In genomic region chr7:36679866-36680458, GRCm38 (mm10) we compare ENCODE assay signal across 8 mouse cellular contexts. TPM values are rescaled to one million over a fixed set of nuclear protein-coding genes. Genes with fewer than 3 reads are reported as not detected.
A peak's percentile ranks its signal among the peaks of the same experiment; 100 is the strongest.
DNase-seq lines count a peak whose midpoint lies in the region; ATAC-seq and TF ChIP-seq lines count a peak whose summit lies in the region.

No protein-coding gene starts in this region.

- H3K27ac ChIP-seq in cerebellum, adult 2 months (ENCODE audit: insufficient read depth, low read length), result no peak overlapping the region
- H3K27ac ChIP-seq in embryonic facial prominence, embryonic 11.5 days (replicated peaks; ENCODE audit: low read depth, low read length), result no peak overlapping the region
- no peak overlapping the region for H3K27ac ChIP-seq in hindbrain, embryonic 11.5 days (ENCODE audit: low read depth, low read length)
- 0 out of 2 replicates have a peak overlapping the region, but pooled peaks have one; percentile 38 for H3K27ac ChIP-seq in midbrain, embryonic 10.5 days (replicated peaks)

- 3% methylated on average over 18 of the region's 18 CpGs for WGBS in cerebellum, adult 2 months
- WGBS in embryonic facial prominence, embryonic 11.5 days, result under 1% methylated on average over 18 of the region's 18 CpGs
- WGBS in hindbrain, embryonic 11.5 days, result under 1% methylated on average over 18 of the region's 18 CpGs
- under 1% methylated on average over 18 of the region's 18 CpGs for WGBS in midbrain, embryonic 10.5 days

- ATAC-seq in embryonic facial prominence, embryonic 11.5 days (replicated peaks; ENCODE audit: insufficient number of reproducible peaks, low FRiP score, low TSS enrichment, low read depth), result no peak
- ATAC-seq in hindbrain, embryonic 11.5 days (ENCODE audit: low FRiP score), result no peak
- ATAC-seq in inflammation-experienced regulatory T-cells, adult 6 months, result no peak

- TF ChIP-seq POLR2A in cerebellum, adult 2 months (IDR thresholded peaks at IDR 0.05; ENCODE audit: borderline replicate concordance, insufficient read depth, low read length), result no peak

- no peaks in the 10 kb centered on the region for H3K9me3 ChIP-seq in embryonic facial prominence, embryonic 11.5 days (replicated peaks; ENCODE audit: control insufficient read depth, low read length)
- no peaks in the 10 kb centered on the region for H3K9me3 ChIP-seq in hindbrain, embryonic 11.5 days (ENCODE audit: control insufficient read depth, low read length)
- no peaks in the 10 kb centered on the region for H3K9me3 ChIP-seq in midbrain, embryonic 10.5 days (replicated peaks)

- no peaks in the 10 kb centered on the region; the same call in 1 of the 2 replicates for H3K27me3 ChIP-seq in cerebellum, adult 2 months (ENCODE audit: control insufficient read depth, insufficient read depth, low read length)
- H3K27me3 ChIP-seq in embryonic facial prominence, embryonic 11.5 days (ENCODE audit: control insufficient read depth, insufficient read depth, low read length), result peaks cover 24% of the 10 kb centered on the region
- no peaks in the 10 kb centered on the region; the same call in 1 of the 2 replicates for H3K27me3 ChIP-seq in hindbrain, embryonic 11.5 days (ENCODE audit: control insufficient read depth, insufficient read depth, low read length)
- peaks cover 87% of the 10 kb centered on the region for H3K27me3 ChIP-seq in midbrain, embryonic 10.5 days (ENCODE audit: low read depth, poor library complexity, severe bottlenecking)

- peak overlapping the region; percentile 67 for H3K4me3 ChIP-seq in cerebellum, adult 2 months (replicated peaks; ENCODE audit: insufficient read depth, low read depth, low read length)
- H3K4me3 ChIP-seq in embryonic facial prominence, embryonic 11.5 days (ENCODE audit: low read depth, low read length), result 0 out of 2 replicates have a peak overlapping the region, but pooled peaks have one; percentile 14
- H3K4me3 ChIP-seq in hindbrain, embryonic 11.5 days (ENCODE audit: low read depth, low read length), result 0 out of 2 replicates have a peak overlapping the region, but pooled peaks have one; percentile 16
- H3K4me3 ChIP-seq in midbrain, embryonic 10.5 days, result peak overlapping the region; percentile 49

- no peak for TF ChIP-seq CTCF in cerebellum, adult 2 months (IDR thresholded peaks at IDR 0.05; ENCODE audit: borderline replicate concordance, insufficient read depth, low read depth, low read length)

- H3K4me1 ChIP-seq in cerebellum, adult 2 months (ENCODE audit: control insufficient read depth, insufficient read depth, low read length), result no peaks in the 10 kb centered on the region; the same call in none of the 2 replicates
- no peaks in the 10 kb centered on the region for H3K4me1 ChIP-seq in embryonic facial prominence, embryonic 11.5 days (ENCODE audit: control insufficient read depth, insufficient read depth, low read length)
- H3K4me1 ChIP-seq in hindbrain, embryonic 11.5 days (replicated peaks; ENCODE audit: control insufficient read depth, insufficient read depth, low read length), result peaks cover 8% of the 10 kb centered on the region
- H3K4me1 ChIP-seq in midbrain, embryonic 10.5 days, result peaks cover 31% of the 10 kb centered on the region

- no peaks in the 10 kb centered on the region for H3K36me3 ChIP-seq in embryonic facial prominence, embryonic 11.5 days (replicated peaks; ENCODE audit: control insufficient read depth, insufficient read depth, low read depth, low read length)
- H3K36me3 ChIP-seq in hindbrain, embryonic 11.5 days (ENCODE audit: control insufficient read depth, insufficient read depth, low read length), result no peaks in the 10 kb centered on the region
- H3K36me3 ChIP-seq in midbrain, embryonic 10.5 days, result no peaks in the 10 kb centered on the region

- H3K4me2 ChIP-seq in embryonic facial prominence, embryonic 11.5 days (ENCODE audit: low read depth, low read length), result peak overlapping the region; percentile 29
- peak overlapping the region; percentile 46 for H3K4me2 ChIP-seq in hindbrain, embryonic 11.5 days (replicated peaks; ENCODE audit: low read depth, low read length)

- peak overlapping the region; percentile 14; the same call in 1 of the 2 replicates for H3K9ac ChIP-seq in embryonic facial prominence, embryonic 11.5 days (replicated peaks; ENCODE audit: low read length)
- H3K9ac ChIP-seq in hindbrain, embryonic 11.5 days (ENCODE audit: low read depth, low read length), result peak overlapping the region; percentile 35; the same call in 1 of the 2 replicates

- peak in 1 of 2 experiments; percentile 22 for DNase-seq in cerebellum, adult 2 months
- no peak for DNase-seq in cerebellum, postnatal 4 days (ENCODE audit: low spot score in 2 of 2)
- DNase-seq in embryonic facial prominence, embryonic 11.5 days (ENCODE audit: low spot score), result peak; percentile 29
- peak; percentile 39 for DNase-seq in hindbrain, embryonic 11.5 days (ENCODE audit: low spot score)
- peak; percentile 57 for DNase-seq in midbrain, embryonic 10.5 days (ENCODE audit: low spot score)
- DNase-seq in ovary, postnatal 36 days (ENCODE audit: low spot score), result no peak
- DNase-seq in left cerebral cortex, adult 9 months (ENCODE audit: low spot score in 2 of 2), result no peak

RNA-seq across cellular contexts. Expression of gene Tshz3, which starts 18.0 kb away (rescaled TPM):
- 12.5 and 13.5 TPM in 2 replicates for polyA plus RNA-seq in cerebellum, adult 2 months (2012; rRNA removed)
- 3.7 and 4.9 TPM in 2 replicates for polyA plus RNA-seq in embryonic facial prominence, embryonic 11.5 days (2014; fragmentation: Nextera tagmentation; extraction: Ambion mirVana)
- polyA plus RNA-seq in hindbrain, embryonic 11.5 days (2014; fragmentation: Nextera tagmentation; extraction: Ambion mirVana), result 14.4 and 21.3 TPM in 2 replicates
- polyA plus RNA-seq in midbrain, embryonic 10.5 days (2016; fragmentation: Nextera tagmentation; extraction: Ambion mirVana), result 2.3 and 2.4 TPM in 2 replicates
- under 1 TPM in 1 of 3 experiments, not detected in 2; 0.14 TPM for polyA plus RNA-seq in inflammation-experienced regulatory T-cells, adult 6 months (2017; shearing (Covaris generic))

Comparison
In these comparisons a context has a peak if more than half of its experiments do, and no peak if none do; other contexts are left out.
1. DNase-seq: peak in embryonic facial prominence, embryonic 11.5 days (single experiment), hindbrain, embryonic 11.5 days (single experiment) and midbrain, embryonic 10.5 days (single experiment); none in cerebellum, postnatal 4 days (0 of 2), ovary, postnatal 36 days (single experiment) and left cerebral cortex, adult 9 months (0 of 2).
2. H3K4me3 ChIP-seq: peak in every context shown above with its lines; median percentile 67 in cerebellum, adult 2 months; 49 in midbrain, embryonic 10.5 days; 16 in hindbrain, embryonic 11.5 days; 14 in embryonic facial prominence, embryonic 11.5 days.